Mouse (Mus musculus): ENCODE results near the gene Zfp346. TPM values are rescaled to one million over a fixed set of nuclear protein-coding genes. Genes with fewer than 3 reads are reported as not detected.

Gene Zfp346
- total and polyA plus RNA-seq, 3 experiments, result 19.5 to 28.8 TPM; not detected in 1

DNA sequence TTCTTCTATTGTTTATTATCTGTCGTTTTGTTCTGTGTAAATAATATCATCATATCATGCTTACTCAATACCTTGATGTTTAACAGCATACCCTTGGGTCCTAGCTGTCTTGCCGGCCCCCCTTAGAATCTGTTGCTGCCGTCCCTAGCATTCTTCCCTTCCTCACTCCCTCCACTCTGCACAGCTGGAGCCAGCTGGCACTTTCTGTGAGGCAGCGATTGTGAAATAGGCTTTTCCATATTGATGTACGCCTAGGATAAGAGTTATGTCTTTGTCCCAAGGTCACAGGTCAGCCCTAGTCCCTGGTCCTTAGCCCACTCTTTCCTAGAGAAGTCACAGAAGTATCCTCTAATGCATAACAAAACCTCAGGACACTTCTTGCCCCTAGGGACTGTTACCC is 58.4 kb downstream of the Zfp346 start (continued):
- TF ChIP-seq TAL1 (IDR thresholded peaks at IDR 0.05; ENCODE audit: low read length), result no peak

DNA sequence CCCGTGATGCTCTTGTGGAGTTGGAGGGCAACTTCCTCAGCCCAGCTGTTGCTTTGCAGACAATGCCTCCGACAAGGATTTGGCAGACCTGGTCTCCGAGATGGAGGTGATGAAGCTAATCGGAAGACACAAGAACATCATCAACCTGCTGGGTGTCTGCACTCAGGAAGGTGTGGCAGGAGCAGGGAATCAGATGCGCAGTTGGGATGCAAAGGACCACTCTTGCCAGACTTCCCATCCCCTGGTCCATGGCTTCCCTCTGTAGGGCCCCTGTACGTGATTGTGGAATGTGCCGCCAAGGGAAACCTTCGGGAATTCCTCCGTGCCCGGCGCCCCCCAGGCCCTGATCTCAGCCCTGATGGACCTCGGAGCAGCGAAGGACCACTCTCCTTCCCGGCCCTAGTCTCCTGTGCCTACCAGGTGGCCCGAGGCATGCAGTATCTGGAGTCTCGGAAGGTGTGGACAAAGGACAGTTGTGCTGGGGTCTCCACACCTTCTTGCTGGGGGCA is 60.8 kb downstream of the Zfp346 start:
- TF ChIP-seq CHD2 (IDR thresholded peaks at IDR 0.05; ENCODE audit: low read length) (no peak), MAZ (IDR thresholded peaks at IDR 0.05; ENCODE audit: low read depth, low read length) (no peak), USF1 (IDR thresholded peaks at IDR 0.05; ENCODE audit: low read depth, low read length) (no peak), ETS1 (IDR thresholded peaks at IDR 0.05; ENCODE audit: low read depth, low read length) (no peak), MYB (IDR thresholded peaks at IDR 0.05; ENCODE audit: low read depth, low read length) (no peak)

DNA sequence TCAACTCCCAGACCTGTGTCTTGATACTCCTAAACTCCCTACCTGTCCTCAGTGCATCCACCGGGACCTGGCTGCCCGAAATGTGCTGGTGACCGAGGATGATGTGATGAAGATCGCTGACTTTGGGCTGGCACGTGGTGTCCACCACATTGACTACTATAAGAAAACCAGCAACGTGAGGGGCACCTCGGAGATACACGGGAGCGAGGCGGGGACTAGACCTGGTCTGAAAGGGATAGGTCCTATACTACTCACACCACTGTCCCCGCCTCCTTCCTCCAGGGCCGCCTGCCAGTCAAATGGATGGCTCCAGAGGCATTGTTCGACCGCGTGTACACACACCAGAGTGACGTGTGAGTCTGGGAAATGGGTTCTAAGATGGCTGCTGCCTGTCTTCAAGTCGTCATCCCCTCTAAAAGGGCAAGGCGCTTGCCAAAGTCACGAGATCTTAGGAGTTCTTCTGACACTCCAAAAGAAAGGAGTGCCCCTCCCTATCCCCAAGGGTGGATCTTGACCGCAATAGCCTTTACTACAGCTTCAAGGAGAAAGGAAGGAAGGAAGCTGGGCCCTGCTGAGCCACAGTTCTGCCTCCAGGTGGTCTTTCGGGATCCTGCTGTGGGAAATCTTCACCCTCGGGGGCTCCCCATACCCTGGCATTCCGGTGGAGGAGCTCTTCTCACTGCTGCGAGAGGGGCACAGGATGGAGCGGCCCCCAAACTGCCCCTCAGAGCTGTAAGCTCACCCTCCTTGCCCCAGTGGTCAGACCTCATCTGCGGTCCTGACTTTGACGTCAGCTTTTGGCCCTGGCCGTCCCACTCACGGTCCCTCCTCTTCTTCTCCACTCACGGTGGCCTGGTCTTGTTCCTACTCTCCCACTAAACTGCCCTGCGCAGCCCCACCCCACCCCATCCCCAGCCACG is 62.0 kb downstream of the Zfp346 start:
- Histone ChIP-seq H3K4me1 (ENCODE audit: control insufficient read depth in 1 of 2, insufficient read depth in 2 of 2, low read length in 2 of 2) (no peaks in the 10 kb centered on the region), H3K27me3 (ENCODE audit: control insufficient read depth in 1 of 2, insufficient read depth in 2 of 2, low read length in 2 of 2) (no peaks in the 10 kb centered on the region), H3K27ac (ENCODE audit: control insufficient read depth, low read depth, low read length) (no peak overlapping the region), H3K9me3 (replicated peaks; ENCODE audit: insufficient read depth, low read length) (no peaks in the 10 kb centered on the region), H3K79me2 (ENCODE audit: control insufficient read depth, insufficient read depth, low read length, poor library complexity) (no peaks in the 10 kb centered on the region), H3K36me3 (ENCODE audit: control insufficient read depth in 1 of 2, insufficient read depth in 2 of 2, low read length in 2 of 2) (no peaks in the 10 kb centered on the region), H3K9ac (ENCODE audit: control insufficient read depth, low read depth, low read length, poor library complexity, severe bottlenecking) (no peak overlapping the region), H3K4me3 (ENCODE audit: control insufficient read depth in 1 of 2, insufficient read depth in 1 of 2, low read depth in 2 of 2, low read length in 2 of 2) (no peak overlapping the region)
- TF ChIP-seq E2F4 (IDR thresholded peaks at IDR 0.05; ENCODE audit: borderline replicate concordance, low read depth, low read length) (no peak), CHD1 (IDR thresholded peaks at IDR 0.05; ENCODE audit: low read depth, low read length) (no peak), KAT2A (conservative IDR thresholded peaks at IDR 0.05; ENCODE audit: low read depth, low read length) (no peak), SIN3A (IDR thresholded peaks at IDR 0.05; ENCODE audit: low read length) (no peak), MEF2A (IDR thresholded peaks at IDR 0.05; ENCODE audit: extremely low read depth, insufficient replicate concordance, low read depth, low read length, poor library complexity, severe bottlenecking) (no peak), GATA1 (IDR thresholded peaks at IDR 0.05; ENCODE audit: low read depth, low read length) (no peak), UBTF (IDR thresholded peaks at IDR 0.05; ENCODE audit: borderline replicate concordance, insufficient read depth, low read depth, low read length) (no peak), JUND (IDR thresholded peaks at IDR 0.05; ENCODE audit: low read depth, low read length) (no peak), MYC (IDR thresholded peaks at IDR 0.05; ENCODE audit: low read depth, low read length) (no peak), HCFC1 (IDR thresholded peaks at IDR 0.05; ENCODE audit: low read depth, low read length) (no peak), MAX (IDR thresholded peaks at IDR 0.05; ENCODE audit: low read length) (no peak), GABPA (IDR thresholded peaks at IDR 0.05; ENCODE audit: low read depth, low read length) (no peak), ETS1 (IDR thresholded peaks at IDR 0.05; ENCODE audit: low read depth, low read length) (no peak), MAFK (IDR thresholded peaks at IDR 0.05; ENCODE audit: borderline replicate concordance, low read depth, low read length) (no peak), RCOR1 (IDR thresholded peaks at IDR 0.05; ENCODE audit: low read depth, low read length) (no peak), MXI1 (IDR thresholded peaks at IDR 0.05; ENCODE audit: low read depth, low read length) (no peak), ZKSCAN1 (IDR thresholded peaks at IDR 0.05; ENCODE audit: low read depth, low read length) (no peak), RAD21 (IDR thresholded peaks at IDR 0.05; ENCODE audit: low read depth, low read length) (no peak), POLR2AphosphoS2 (IDR thresholded peaks at IDR 0.05; ENCODE audit: low read length) (no peak), POLR2A (IDR thresholded peaks at IDR 0.05; ENCODE audit: control insufficient read depth in 1 of 2, insufficient read depth in 1 of 2, low read depth in 1 of 2, low read length in 2 of 2, poor library complexity in 1 of 2) (no peak)
- no peak for DNase-seq (ENCODE audit: low read depth, low spot score)

More for the DNA sequence above, 60.8 kb downstream of the Zfp346 start:
- no peak overlapping the region for H3K4me3 ChIP-seq (ENCODE audit: control insufficient read depth in 1 of 2, insufficient read depth in 1 of 2, low read depth in 2 of 2, low read length in 2 of 2)
- no peak overlapping the region for H3K27ac ChIP-seq (ENCODE audit: control insufficient read depth, low read depth, low read length)
- no peaks in the 10 kb centered on the region for H3K4me1 ChIP-seq (ENCODE audit: control insufficient read depth in 1 of 2, insufficient read depth in 2 of 2, low read length in 2 of 2)
- H3K79me2 ChIP-seq (ENCODE audit: control insufficient read depth, insufficient read depth, low read length, poor library complexity), result no peaks in the 10 kb centered on the region
- no peak overlapping the region for H3K9ac ChIP-seq (ENCODE audit: control insufficient read depth, low read depth, low read length, poor library complexity, severe bottlenecking)
- H3K36me3 ChIP-seq (ENCODE audit: control insufficient read depth in 1 of 2, insufficient read depth in 2 of 2, low read length in 2 of 2), result no peaks in the 10 kb centered on the region
- no peak for DNase-seq (ENCODE audit: low read depth, low spot score)
- no peaks in the 10 kb centered on the region for H3K9me3 ChIP-seq (replicated peaks; ENCODE audit: insufficient read depth, low read length)
- no peaks in the 10 kb centered on the region for H3K27me3 ChIP-seq (ENCODE audit: control insufficient read depth in 1 of 2, insufficient read depth in 2 of 2, low read length in 2 of 2)
